Mouse (Mus musculus) brain, adult 2 months (tissue): ENCODE results near the gene 4931422A03Rik.

Experiments used
- DNase-seq: peaks from one replicate; pipeline ENCODE4 v3.0.0; 2011; ENCODE audit warnings: low read depth, low spot score

4931422A03Rik gene

DNA sequence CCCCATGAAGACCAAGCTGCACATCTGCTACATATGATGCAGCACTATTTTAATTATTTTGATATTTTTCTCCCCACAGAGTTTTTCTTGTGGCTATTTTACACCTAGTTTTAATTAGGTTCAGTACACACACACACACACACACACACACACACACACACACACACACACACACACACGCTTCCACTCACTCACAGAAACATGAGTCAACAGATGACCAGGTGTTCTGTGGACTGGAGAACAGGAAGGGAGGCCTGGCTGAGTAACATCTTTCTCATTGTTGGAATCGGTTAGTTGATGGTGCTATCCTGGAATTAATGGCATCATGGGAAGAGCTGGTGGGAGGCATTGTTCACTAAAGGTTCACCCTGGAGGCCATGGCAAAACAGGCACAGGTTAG is 90.5 kb downstream of the 4931422A03Rik start:
- no peak for DNase-seq

DNA sequence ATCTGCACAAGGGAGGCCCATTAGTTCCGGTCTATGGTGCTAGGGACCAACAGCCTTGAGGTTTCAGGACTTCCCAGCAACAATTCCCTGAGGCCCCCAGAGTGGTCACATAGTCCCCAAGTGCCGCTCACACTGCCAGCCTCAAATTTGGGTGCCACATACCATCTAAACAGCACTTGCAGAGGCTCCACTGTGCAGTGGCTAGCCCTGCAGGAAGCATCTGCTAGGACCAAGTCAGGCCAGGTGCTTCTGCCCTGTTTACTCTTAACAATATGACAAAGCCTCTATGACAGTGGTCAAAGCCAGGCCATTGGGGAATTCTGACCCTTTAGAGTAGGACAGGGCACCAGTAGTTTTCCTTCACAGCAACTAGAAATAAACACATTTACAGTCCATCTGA is 91.5 kb downstream of the 4931422A03Rik start:
- DNase-seq, result no peak

DNA sequence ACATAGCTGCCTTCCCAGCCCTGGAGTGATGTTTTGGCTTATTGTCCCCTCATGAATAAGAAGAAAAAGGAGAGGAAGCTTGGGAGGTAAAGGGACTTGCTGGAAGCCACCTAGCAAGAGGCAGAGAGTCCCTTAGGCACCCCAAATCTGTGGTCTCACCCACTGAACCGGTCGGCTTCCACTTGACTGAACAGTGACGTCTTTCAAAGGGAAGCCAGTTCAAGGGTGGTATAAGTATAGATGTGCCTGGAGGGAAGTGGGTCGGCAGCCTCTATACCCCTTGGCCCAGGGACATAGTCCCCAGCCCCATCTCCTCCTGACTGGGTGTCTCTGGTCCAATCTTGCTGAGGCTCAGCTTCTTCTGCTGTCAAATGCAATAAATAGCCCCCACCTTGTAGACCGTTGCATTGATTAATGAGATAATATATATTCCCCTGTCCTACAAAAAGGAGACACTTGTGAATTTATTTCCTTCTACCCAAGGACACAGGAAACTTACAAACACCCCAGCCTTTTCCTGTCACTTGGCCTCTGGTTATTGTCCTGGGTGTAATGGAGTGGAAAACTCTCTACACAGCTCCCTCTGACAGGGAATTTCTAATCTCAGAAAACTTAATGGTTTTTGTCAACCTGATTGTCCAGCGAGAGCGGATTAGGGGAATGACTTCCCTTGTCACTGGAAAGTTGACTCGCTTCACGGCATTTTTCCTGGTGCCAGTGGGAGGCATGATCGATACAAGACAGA is 92.3 kb downstream of the 4931422A03Rik start:
- DNase-seq, result no peak

DNA sequence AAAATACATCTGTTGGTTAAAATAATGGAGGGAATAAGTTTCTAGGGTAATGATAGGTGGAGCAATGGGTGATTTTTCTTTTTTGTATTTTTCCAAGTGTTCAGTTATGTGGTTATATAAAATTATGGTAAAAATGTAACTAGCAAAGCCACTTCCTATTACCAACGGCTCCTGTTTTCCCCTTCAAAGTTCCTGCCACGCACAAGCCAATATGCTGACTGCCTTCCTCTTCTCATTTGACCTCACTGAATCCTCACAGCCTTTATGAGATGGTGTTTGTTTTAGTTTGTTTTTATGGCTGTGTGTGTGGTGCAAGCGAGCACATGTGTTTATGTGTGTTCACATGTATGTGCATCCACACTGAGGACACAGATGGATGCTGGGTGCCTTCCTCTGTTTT is 93.5 kb downstream of the 4931422A03Rik start:
- DNase-seq, result no peak

DNA sequence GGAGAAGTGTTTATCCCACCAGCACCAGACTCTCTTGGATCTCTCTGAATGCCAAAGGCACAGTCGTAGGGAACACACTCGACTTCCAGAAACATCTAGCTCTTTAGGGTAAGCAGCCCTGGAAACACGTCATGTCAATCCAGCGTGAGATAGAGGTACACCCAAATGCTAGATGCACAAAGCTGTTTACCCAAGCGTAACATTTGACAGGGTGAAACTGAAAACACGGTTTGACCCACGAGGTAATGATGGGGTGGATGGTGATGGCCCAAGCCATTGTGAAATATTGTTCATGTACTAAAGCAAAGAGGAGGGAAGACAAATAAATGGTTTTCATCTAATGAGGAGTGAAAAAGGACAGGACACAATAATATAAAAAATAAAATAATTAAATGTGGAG is 93.9 kb downstream of the 4931422A03Rik start:
- no peak for DNase-seq

DNA sequence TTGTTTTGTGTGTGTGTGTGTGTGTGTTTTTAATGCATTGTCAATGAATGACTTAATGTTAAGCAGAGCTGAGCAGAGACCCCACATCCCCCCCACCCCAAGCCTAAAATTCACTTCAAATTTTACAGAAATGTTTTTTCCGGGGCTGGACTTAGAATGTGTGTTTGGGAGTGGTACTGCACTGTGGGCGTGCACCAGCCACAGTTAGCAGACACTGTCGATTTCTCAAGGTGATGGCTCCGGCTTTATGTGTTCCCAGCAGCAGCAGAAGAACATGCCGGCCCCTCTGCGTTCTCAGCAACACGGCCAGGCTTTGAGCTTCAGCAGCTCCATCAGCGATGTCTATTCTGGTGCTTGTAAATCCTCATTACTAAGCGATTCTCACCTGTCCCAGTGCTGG is 95.7 kb downstream of the 4931422A03Rik start:
- no peak for DNase-seq

DNA sequence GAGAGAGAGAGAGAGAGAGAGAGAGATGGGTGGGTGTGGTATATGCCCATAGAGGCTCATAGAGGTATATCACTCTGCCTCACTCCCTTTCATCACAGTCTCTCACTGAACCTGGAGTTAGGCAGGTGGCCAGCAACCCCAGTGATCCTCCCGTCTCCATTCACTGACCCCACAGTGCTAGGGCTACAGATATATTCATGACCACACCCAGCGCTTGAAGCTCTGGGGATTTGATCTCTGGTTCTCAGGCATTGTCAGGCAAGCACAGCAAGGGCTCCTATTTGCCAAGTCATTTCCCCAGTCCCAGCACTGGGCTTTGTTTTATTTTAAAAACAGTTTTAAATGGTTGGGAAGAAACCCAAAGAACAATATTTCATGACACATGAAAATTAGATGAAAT is 96.1 kb downstream of the 4931422A03Rik start:
- no peak for DNase-seq

DNA sequence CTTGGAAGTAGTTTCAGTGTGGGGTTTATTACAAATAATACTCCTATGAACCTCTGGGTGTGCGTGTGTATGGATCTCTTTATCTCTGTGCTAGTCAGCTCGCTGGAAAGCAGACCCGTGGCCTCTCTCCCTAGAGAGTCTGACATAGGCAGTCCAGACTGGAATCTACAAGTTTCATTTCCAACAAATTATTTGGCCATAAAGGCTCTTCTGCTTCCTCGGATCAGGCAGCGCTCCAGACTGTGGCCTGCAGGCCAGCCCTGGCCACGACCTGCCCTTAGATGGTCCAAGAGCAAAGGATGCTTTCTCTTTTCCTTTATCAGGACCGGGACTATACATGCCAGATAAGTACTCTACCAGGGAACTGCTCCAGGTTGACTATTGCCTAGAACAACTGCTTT is 96.7 kb downstream of the 4931422A03Rik start:
- DNase-seq, result no peak

DNA sequence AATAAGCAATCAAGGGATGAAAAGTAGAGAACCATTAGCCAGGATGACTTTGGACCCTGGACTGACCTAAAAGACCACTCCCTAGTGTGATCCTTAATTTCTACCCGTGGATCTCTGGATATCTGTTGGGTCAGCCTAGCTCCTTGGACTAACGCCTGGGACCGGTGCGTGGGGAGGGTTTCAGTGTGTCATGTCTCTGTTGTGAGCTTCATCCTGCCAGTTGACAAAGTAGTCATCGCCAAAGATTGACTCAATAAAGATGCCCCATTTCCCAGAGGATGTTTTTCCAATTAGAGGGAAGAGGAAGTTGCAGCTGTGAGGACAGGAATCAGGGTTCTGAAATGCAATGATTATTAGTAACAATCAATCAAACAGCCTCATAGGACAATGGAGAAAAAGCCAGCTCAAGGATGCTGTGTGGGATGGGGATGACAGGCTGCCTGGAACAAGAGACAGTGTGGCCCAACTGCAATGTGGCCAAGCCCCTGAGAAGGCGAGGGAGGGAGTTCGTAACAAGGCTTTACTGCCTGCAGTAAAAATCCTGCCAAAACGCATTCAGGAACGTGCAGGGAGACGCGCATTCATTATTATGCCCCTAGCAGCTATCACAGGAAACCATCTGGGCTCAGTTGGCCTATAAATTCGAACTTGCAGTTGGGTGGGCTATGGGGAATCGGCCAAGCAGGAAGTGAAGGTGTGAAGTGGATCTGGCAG is 97.7 kb downstream of the 4931422A03Rik start:
- no peak for DNase-seq

DNA sequence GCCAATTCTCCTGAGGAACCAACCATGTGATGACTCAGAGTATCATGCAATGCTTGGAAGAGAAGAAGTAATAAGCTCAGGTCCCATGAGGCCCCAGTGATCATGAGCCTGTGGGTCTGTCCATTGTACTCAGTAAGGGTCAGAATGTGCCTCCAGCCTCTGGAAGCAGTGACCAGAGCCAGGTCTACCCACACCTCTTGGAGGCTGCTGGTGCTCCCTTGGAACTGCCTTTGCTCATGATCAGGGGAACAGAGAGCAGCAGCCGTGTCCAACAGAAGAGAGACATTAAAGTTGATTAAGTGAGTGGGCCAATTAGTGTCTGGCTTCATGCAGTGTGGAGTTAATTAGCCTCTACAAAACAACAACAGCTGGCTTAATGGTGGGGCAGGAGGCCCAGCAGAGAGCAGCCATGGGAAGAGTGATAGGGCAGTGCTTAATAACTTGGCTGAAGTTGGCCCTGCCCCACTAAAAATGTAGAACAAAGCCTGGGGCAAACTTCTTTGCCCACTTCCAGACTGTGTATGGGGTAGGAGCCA is 100.5 kb downstream of the 4931422A03Rik start:
- peak; percentile 17 for DNase-seq

DNA sequence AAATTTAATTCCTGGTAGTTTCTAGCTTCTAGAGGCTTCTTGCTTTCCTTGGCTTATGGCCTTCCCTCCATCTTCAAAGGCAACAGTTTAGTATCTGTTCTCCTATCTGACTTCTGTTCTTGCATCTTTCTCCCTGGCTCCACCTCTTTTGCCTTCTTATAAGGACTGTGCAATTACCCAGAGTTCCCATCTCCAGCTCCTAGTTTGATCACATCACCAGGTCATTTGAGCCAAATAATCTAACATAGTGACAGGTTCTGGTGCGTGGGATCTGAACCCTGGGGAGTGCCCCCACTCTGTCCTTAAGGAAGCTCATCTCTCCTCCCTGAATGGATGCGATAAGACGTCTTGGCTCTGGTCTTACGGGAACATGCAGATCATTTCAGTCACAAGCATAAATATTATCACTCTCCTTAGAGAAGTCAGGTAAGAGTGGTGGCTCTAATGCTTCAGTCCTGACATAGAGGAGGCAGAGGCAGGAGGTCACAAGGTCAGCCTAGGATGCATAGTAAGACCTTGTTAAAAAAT is 101.5 kb downstream of the 4931422A03Rik start:
- DNase-seq, result no peak

DNA sequence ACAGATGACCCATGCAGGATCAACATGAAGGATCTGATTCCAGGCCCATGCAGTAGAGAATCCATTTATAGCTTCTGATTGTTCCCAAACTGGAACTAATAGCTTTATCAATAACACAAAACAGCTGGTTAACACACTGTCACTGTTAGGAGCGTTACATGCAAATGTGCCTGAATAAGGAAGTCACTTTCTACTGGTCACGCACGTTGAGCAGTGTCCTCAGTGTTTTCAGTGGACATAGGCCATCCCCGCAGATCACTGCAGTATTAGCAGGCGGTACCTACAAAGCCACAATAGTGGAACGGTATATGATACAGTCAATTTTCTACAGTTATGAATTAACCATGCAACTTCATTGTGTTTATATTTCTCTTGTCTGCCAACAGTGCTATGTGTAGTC is 108.7 kb downstream of the 4931422A03Rik start:
- DNase-seq, result no peak

DNA sequence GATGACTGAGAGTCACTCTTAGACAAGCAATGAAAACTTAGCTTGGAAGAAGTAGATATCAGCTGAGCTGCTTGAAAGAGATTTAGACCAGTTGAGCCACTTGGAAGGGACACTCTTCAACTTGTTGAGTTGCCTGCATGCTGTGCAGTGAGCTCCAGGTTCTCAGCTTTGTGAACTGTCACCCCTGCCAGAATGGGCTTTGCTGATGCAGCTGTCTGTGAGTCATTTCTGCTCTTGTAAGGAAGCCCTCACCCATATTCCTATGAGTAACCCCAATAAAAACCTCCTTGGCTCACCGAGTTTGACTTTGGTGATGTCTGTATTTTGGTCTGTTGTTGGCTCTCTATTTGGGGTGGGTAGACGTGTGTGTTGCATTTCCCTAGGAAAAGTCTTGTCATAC is 109.8 kb downstream of the 4931422A03Rik start:
- DNase-seq, result no peak

DNA sequence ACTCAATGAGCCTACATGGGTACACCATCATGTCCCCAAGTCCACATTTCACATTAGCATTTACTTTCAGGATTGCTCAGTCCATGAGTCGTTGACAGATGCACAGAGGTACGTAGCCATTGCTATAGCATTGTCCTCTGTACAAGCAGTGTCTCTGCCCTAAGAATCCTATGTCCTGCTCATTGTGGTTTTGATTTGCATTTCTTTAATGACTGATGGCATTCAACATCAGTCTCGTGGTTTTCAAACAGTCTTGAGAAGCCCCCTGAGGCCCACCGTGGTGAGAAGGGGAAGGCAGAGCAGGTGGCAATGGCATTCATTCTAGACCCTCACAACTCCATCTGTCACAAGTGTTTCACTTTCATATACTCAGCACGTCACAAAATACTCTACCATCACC is 110.8 kb downstream of the 4931422A03Rik start:
- no peak for DNase-seq
